ENCODE assay signal across 12 mouse cellular contexts in genomic region chr1:61530166-61530565, GRCm38 (mm10).
DNase-seq lines count a peak whose midpoint lies in the region; ATAC-seq lines count a peak whose summit lies in the region.
"Had no signal": no experiment of that assay in that cellular context is flagged by ENCODE, and none has a peak within 500 bp of the region (broad histone marks: within the 10 kb centered on the region; RNA-seq: fewer than 3 reads in every experiment).

No protein-coding gene starts in this region.

- H3K9ac ChIP-seq in midbrain, embryonic 11.5 days (ENCODE audit: low read length), result no peak overlapping the region
- H3K9ac ChIP-seq in midbrain, embryonic 16.5 days (ENCODE audit: low read depth, low read length), result no peak overlapping the region
- H3K9ac ChIP-seq in hindbrain, embryonic 15.5 days, result no peak overlapping the region

- ATAC-seq in midbrain, embryonic 11.5 days (ENCODE audit: low FRiP score), result no peak
- no peak for ATAC-seq in midbrain, embryonic 16.5 days
- ATAC-seq in hindbrain, embryonic 15.5 days (ENCODE audit: low FRiP score, low read depth), result no peak
- ATAC-seq in megakaryocyte progenitor cell, adult 5-6 weeks (replicated peaks; ENCODE audit: poor library complexity), result no peak
- ATAC-seq: inflammation-experienced regulatory T-cells, adult 6 months had no signal

- peaks cover 10% of the 10 kb centered on the region for H3K4me1 ChIP-seq in midbrain, embryonic 11.5 days (ENCODE audit: control insufficient read depth, insufficient read depth, low read length)
- peaks cover 5% of the 10 kb centered on the region; the same call in 1 of the 2 replicates for H3K4me1 ChIP-seq in midbrain, embryonic 16.5 days (ENCODE audit: control insufficient read depth, insufficient read depth, low read length)
- peaks cover 19% of the 10 kb centered on the region for H3K4me1 ChIP-seq in embryonic facial prominence, embryonic 10.5 days
- H3K4me1 ChIP-seq in hindbrain, embryonic 15.5 days (replicated peaks), result peaks cover 10% of the 10 kb centered on the region

- H3K4me2 ChIP-seq in midbrain, embryonic 11.5 days, result no peak overlapping the region
- H3K4me2 ChIP-seq in midbrain, embryonic 16.5 days (ENCODE audit: low read length), result no peak overlapping the region
- no peak overlapping the region for H3K4me2 ChIP-seq in hindbrain, embryonic 15.5 days

- WGBS in midbrain, embryonic 11.5 days, result 24% methylated on average over 3 of the region's 3 CpGs
- 19% methylated on average over 3 of the region's 3 CpGs for WGBS in midbrain, embryonic 16.5 days
- 33% methylated on average over 3 of the region's 3 CpGs for WGBS in embryonic facial prominence, embryonic 10.5 days
- WGBS in hindbrain, embryonic 15.5 days, result 10% methylated on average over 3 of the region's 3 CpGs

- H3K27me3 ChIP-seq in midbrain, embryonic 11.5 days (ENCODE audit: control insufficient read depth, insufficient read depth, low read length), result no peaks in the 10 kb centered on the region
- H3K27me3 ChIP-seq in midbrain, embryonic 16.5 days (ENCODE audit: control insufficient read depth, insufficient read depth, low read depth, low read length), result no peaks in the 10 kb centered on the region
- H3K27me3 ChIP-seq in embryonic facial prominence, embryonic 10.5 days (replicated peaks; ENCODE audit: low read depth, poor library complexity, severe bottlenecking), result no peaks in the 10 kb centered on the region
- no peaks in the 10 kb centered on the region for H3K27me3 ChIP-seq in hindbrain, embryonic 15.5 days

- H3K4me3 ChIP-seq in midbrain, embryonic 11.5 days (ENCODE audit: low read depth, low read length), result no peak overlapping the region
- H3K4me3 ChIP-seq in midbrain, embryonic 16.5 days (ENCODE audit: low read depth, low read length), result no peak overlapping the region
- no peak overlapping the region for H3K4me3 ChIP-seq in embryonic facial prominence, embryonic 10.5 days
- H3K4me3 ChIP-seq in hindbrain, embryonic 15.5 days, result no peak overlapping the region

- no peaks in the 10 kb centered on the region for H3K36me3 ChIP-seq in midbrain, embryonic 11.5 days (ENCODE audit: control insufficient read depth, insufficient read depth, low read length)
- no peaks in the 10 kb centered on the region for H3K36me3 ChIP-seq in midbrain, embryonic 16.5 days (ENCODE audit: control insufficient read depth, insufficient read depth, low read length)
- no peaks in the 10 kb centered on the region for H3K36me3 ChIP-seq in embryonic facial prominence, embryonic 10.5 days (replicated peaks)
- H3K36me3 ChIP-seq in hindbrain, embryonic 15.5 days, result no peaks in the 10 kb centered on the region

- H3K9me3 ChIP-seq in midbrain, embryonic 11.5 days (ENCODE audit: control insufficient read depth, low read length), result no peaks in the 10 kb centered on the region
- H3K9me3 ChIP-seq in midbrain, embryonic 16.5 days (replicated peaks; ENCODE audit: control insufficient read depth, low read length, poor library complexity, severe bottlenecking), result no peaks in the 10 kb centered on the region
- no peaks in the 10 kb centered on the region for H3K9me3 ChIP-seq in embryonic facial prominence, embryonic 10.5 days
- no peaks in the 10 kb centered on the region for H3K9me3 ChIP-seq in hindbrain, embryonic 15.5 days

- no peak overlapping the region for H3K27ac ChIP-seq in midbrain, embryonic 11.5 days (ENCODE audit: low read depth, low read length)
- no peak overlapping the region; the same call in 1 of the 2 replicates for H3K27ac ChIP-seq in midbrain, embryonic 16.5 days (ENCODE audit: low read length)
- peak overlapping the region; percentile 40 for H3K27ac ChIP-seq in embryonic facial prominence, embryonic 10.5 days (replicated peaks)
- 0 out of 2 replicates have a peak overlapping the region, but pooled peaks have one; percentile 21 for H3K27ac ChIP-seq in hindbrain, embryonic 15.5 days (replicated peaks)

- DNase-seq in midbrain, embryonic 11.5 days (ENCODE audit: low spot score, missing footprints), result peak; percentile 86
- peak; percentile 46 for DNase-seq in embryonic facial prominence, embryonic 10.5 days (ENCODE audit: low spot score)
- DNase-seq in layer of hippocampus, postnatal 14 days (ENCODE audit: low spot score in 2 of 2), result no peak
- DNase-seq in lung, postnatal 25 days (ENCODE audit: low spot score), result no peak
- DNase-seq: cerebellum, postnatal 14 days; kidney, postnatal 36 days; lung, adult 2 months; thymus, postnatal 25 days had no signal

Comparison
In these comparisons a context has a peak if more than half of its experiments do, and no peak if none do; other contexts are left out.
1. DNase-seq: peak in midbrain, embryonic 11.5 days (single experiment) and embryonic facial prominence, embryonic 10.5 days (single experiment); none in layer of hippocampus, postnatal 14 days (0 of 2) and lung, postnatal 25 days (single experiment).
2. H3K27ac ChIP-seq: peak in embryonic facial prominence, embryonic 10.5 days (single experiment) and hindbrain, embryonic 15.5 days (single experiment); none in midbrain, embryonic 11.5 days (single experiment) and midbrain, embryonic 16.5 days (single experiment).